Mouse (Mus musculus): ENCODE data around the gene Bdh1.

- TF ChIP-seq POLR2A (IDR thresholded peaks at IDR 0.05; ENCODE audit: extremely low read depth, insufficient read depth, low read length), result no peak
- no peak for TF ChIP-seq CTCF (IDR thresholded peaks at IDR 0.05; ENCODE audit: extremely low read depth, insufficient read depth, low read length)
Observed at GRCm38 (mm10) chr16:31506665-31507456, 84.8 kb downstream of the Bdh1 start.

Data from cortical plate, adult 2 months (tissue).